Mouse (Mus musculus) limb, embryonic 13.5 days (tissue): ENCODE results near the gene AC109138.7. TPM values are rescaled to one million over a fixed set of nuclear protein-coding genes. Genes with fewer than 3 reads are reported as not detected.

Experiments used
- ATAC-seq: fragments of 200-750 bp; cut with Nextera tagmentation; 2 replicates; pipeline ENCODE4 v1.8.0; 2017; ENCODE audit warnings: low read depth, moderate number of reproducible peaks, moderate TSS enrichment; ENCODE audit not compliant: low FRiP score
- H3K27ac ChIP-seq: fragments of 300-500 bp; sonication (generic); 2 replicates; pipeline ENCODE4 v1.5.1; 2015; ENCODE audit warnings: inconsistent platforms, mild to moderate bottlenecking, moderate library complexity
- H3K27me3 ChIP-seq: fragments of 300-500 bp; sonication (generic); 2 replicates; pipeline ENCODE4 v1.6.1; 2015; ENCODE audit warnings: mild to moderate bottlenecking, inconsistent platforms
- H3K36me3 ChIP-seq: fragments of 300-500 bp; sonication (generic); 2 replicates; pipeline ENCODE4 v1.6.1; 2015; ENCODE audit warnings: inconsistent platforms, mild to moderate bottlenecking, moderate library complexity
- H3K4me1 ChIP-seq: fragments of 300-500 bp; sonication (generic); 2 replicates; pipeline ENCODE4 v1.6.1; 2015; ENCODE audit warnings: inconsistent platforms
- H3K4me2 ChIP-seq: fragments of 300-500 bp; sonication (generic); replicated peaks from 2 replicates; pipeline ENCODE4 v1.6.1; 2015; ENCODE audit warnings: inconsistent platforms, mild to moderate bottlenecking, moderate library complexity
- H3K4me3 ChIP-seq: fragments of 300-500 bp; sonication (generic); 2 replicates; pipeline ENCODE4 v1.5.1; 2015; ENCODE audit warnings: moderate library complexity, mild to moderate bottlenecking, inconsistent platforms
- H3K9ac ChIP-seq: fragments of 300-500 bp; sonication (generic); 2 replicates; pipeline ENCODE4 v1.6.1; 2015; ENCODE audit warnings: mild to moderate bottlenecking, inconsistent platforms
- H3K9me3 ChIP-seq: fragments of 300-500 bp; sonication (generic); 2 replicates; pipeline ENCODE4 v1.6.1; 2016; ENCODE audit warnings: inconsistent platforms
- WGBS: fragments of 180-500 bp; shearing (Covaris S2); methylation state at CpG from one replicate; pipeline ENCODE4 v1.1.7; 2015; 5-methylcytosine and 5-hydroxymethylcytosine counted together
- microRNA-seq: library from miRNA; unstranded; fragments of <30 nt; microRNA quantifications from one replicate; pipeline ENCODE4, GENCODE M21; 2016
- polyA plus RNA-seq: library from polyadenylated mRNA; unstranded; fragments of >200 nt; fragmentation: Nextera tagmentation; extraction: Ambion mirVana; gene quantifications from 2 replicates; pipeline ENCODE4 v1.2.1, GENCODE M21; 2015

Gene AC109138.7
- polyA plus RNA-seq, 1 experiment from 2014 or later = not detected

DNA sequence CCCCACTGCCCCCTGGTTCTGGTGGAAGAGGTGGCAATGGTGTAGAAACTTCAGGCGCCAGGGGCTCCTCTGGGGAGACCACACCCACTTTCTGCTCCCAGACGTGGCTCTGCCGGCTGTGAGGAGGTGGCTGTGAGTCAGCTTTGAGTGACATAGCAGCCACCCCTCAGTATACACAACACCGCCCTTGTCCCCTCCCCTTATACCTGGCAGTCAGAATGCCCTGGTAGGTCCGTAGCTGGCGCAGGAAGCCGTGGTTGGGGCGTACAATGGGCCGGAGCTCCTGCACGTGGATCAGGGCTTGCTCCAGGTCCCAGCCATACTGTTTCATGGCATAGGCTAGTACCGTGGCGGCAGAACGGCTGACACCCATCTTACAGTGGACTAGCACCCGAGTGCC lies 49.5 kb downstream of the AC109138.7 start:
- ATAC-seq = no peak
- WGBS = 59% methylated on average over 14 of the region's 14 CpGs

GRCm38 (mm10) chr19:4264171-4264780 lies 50.1 kb downstream of the AC109138.7 start:
- Histone ChIP-seq H3K4me1 (peaks cover 16% of the 10 kb centered on the region), H3K36me3 (no peaks in the 10 kb centered on the region), H3K27me3 (peaks cover 19% of the 10 kb centered on the region), H3K9ac (no peak overlapping the region), H3K9me3 (no peaks in the 10 kb centered on the region), H3K27ac (no peak overlapping the region), H3K4me3 (no peak overlapping the region), H3K4me2 (no peak overlapping the region)
- ATAC-seq = no peak
- WGBS = 90% methylated on average over 6 of the region's 6 CpGs

More for the DNA sequence above, 49.5 kb downstream of the AC109138.7 start:
- Histone ChIP-seq H3K36me3 (no peaks in the 10 kb centered on the region), H3K4me2 (no peak overlapping the region), H3K27me3 (peaks cover 17% of the 10 kb centered on the region), H3K4me1 (peaks cover 10% of the 10 kb centered on the region), H3K9me3 (no peaks in the 10 kb centered on the region), H3K9ac (no peak overlapping the region), H3K4me3 (no peak overlapping the region), H3K27ac (no peak overlapping the region)

DNA sequence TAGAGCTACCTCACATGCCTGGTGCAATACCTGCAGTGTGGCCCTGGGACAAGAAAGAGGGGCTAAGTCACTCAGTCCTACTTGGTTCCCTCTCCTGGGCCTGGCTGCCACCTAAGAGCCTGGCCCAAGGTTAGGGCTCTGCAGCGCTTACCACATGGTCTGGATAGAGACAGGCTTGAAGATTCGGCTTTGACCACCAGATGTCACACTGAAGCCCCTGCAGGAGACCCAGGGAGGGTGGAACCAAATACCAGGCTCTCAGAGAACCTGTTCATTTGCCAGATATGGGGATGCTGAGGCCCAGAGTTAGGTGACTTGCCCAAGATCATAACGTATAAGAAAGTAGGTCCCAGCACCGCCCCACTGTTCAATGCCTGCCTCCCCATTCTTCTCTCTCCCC lies 51.8 kb downstream of the AC109138.7 start:
- no peak overlapping the region for H3K27ac ChIP-seq
- peaks cover 30% of the 10 kb centered on the region for H3K27me3 ChIP-seq
- no peak for ATAC-seq
- H3K4me2 ChIP-seq = no peak overlapping the region
- peaks cover 18% of the 10 kb centered on the region for H3K4me1 ChIP-seq
- no peak overlapping the region for H3K9ac ChIP-seq
- H3K4me3 ChIP-seq = no peak overlapping the region
- no peaks in the 10 kb centered on the region for H3K9me3 ChIP-seq
- WGBS = 66% methylated on average over 4 of the region's 4 CpGs
- peaks cover 5% of the 10 kb centered on the region for H3K36me3 ChIP-seq

GRCm38 (mm10) chr19:4268566-4269361 lies 54.6 kb downstream of the AC109138.7 start, which contains the start of gene Ssh3:
Gene Ssh3 (minus strand): TSS chr19:4269180.
- H3K27ac ChIP-seq = no peak within 1 kb of the TSS
- H3K27me3 ChIP-seq = peaks cover 30% of the 10 kb centered on the region
- H3K9ac ChIP-seq = peak within 1 kb of the TSS; percentile 70
- 5% methylated on average over 46 of the region's 46 CpGs for WGBS
- peak; percentile 77 for ATAC-seq
- peak within 1 kb of the TSS; percentile 71 for H3K4me2 ChIP-seq
- H3K4me1 ChIP-seq = peaks cover 18% of the 10 kb centered on the region
- H3K4me3 ChIP-seq = peak within 1 kb of the TSS; percentile 51
- H3K36me3 ChIP-seq = peaks cover 18% of the 10 kb centered on the region
- no peaks in the 10 kb centered on the region for H3K9me3 ChIP-seq

DNA sequence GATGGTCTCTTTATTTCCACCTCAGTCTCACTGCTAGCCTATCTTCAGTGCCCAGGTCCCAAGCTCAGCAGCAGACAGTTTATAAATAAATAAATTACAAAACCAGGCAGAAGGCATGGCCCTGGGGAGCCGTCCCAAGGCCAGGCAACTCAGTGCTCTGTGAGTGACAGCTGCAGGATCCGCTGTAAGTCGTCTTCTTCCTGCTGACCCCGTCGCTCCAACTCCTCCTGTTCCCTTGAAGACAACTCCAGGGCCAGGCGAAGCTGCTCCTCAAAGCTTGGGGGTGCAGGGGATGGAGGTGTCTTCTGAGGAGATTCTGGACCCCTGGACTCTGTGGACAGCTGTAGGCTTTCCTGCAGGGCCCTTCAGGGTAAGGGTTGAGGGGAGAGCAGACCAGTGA lies 56.0 kb downstream of the AC109138.7 start:
- no peak for ATAC-seq
- Histone ChIP-seq H3K9ac (no peak overlapping the region), H3K36me3 (peaks cover 18% of the 10 kb centered on the region), H3K4me3 (no peak overlapping the region), H3K4me1 (peaks cover 18% of the 10 kb centered on the region), H3K27me3 (peaks cover 30% of the 10 kb centered on the region), H3K27ac (no peak overlapping the region), H3K4me2 (no peak overlapping the region), H3K9me3 (no peaks in the 10 kb centered on the region)
- 65% methylated on average over 6 of the region's 6 CpGs for WGBS

DNA sequence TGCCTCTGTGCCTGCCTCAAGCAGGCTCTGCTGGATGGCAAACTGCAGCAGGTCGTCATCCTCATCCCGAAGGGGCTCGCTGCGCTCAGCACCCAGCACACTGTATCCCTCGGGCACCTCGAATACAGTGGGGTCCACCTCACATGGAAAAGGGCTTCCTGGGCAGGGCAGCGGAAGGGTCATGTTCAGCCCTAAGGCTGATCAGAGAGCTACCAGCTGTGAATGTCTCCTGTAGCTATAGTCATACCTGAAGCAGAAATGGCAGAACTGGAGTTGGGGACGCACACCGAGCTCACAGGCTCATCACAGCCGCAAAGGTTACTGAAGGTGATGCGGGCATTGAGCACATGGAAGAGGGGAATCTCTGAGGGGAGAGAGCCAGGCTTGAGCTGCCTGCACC lies 56.8 kb downstream of the AC109138.7 start:
- Histone ChIP-seq H3K27ac (no peak overlapping the region), H3K27me3 (peaks cover 30% of the 10 kb centered on the region), H3K4me2 (no peak overlapping the region), H3K9me3 (0 out of 2 replicates have a peak, but pooled peaks cover 3% of the 10 kb centered on the region), H3K9ac (no peak overlapping the region), H3K4me1 (peaks cover 18% of the 10 kb centered on the region), H3K4me3 (no peak overlapping the region), H3K36me3 (peaks cover 18% of the 10 kb centered on the region)
- no peak for ATAC-seq
- 94% methylated on average over 11 of the region's 11 CpGs for WGBS

- Histone ChIP-seq H3K36me3 (peaks cover 19% of the 10 kb centered on the region), H3K4me1 (peaks cover 20% of the 10 kb centered on the region), H3K4me2 (no peak overlapping the region), H3K9me3 (peaks cover 9% of the 10 kb centered on the region; the same call in 1 of the 2 replicates), H3K27ac (no peak overlapping the region), H3K4me3 (no peak overlapping the region), H3K27me3 (no peaks in the 10 kb centered on the region), H3K9ac (no peak overlapping the region)
- WGBS = 90% methylated on average over 1 of the region's 1 CpGs
- ATAC-seq = no peak
These were observed 65.3 kb downstream of the AC109138.7 start for GRCm38 (mm10) chr19:4279487-4279886.

DNA sequence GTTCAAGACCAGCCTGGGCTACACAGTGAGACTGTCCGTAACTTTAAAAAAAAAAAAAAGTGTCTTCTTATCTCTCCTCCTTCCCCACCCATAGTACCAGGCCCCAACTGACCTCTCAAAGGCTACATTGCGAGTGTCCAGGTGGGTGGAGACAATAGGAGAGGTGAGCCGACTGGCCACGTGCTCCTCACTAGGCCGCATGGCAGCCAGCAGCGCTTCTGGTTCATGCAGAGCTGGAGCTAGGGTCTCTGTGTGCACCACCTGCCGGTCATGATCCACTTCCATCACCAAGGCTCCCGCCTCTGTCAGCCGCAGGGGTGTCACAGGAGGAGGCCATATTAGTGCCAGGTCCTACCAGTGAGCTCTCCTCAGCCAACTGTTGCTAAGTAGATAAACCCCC lies 66.3 kb downstream of the AC109138.7 start:
- peaks cover 9% of the 10 kb centered on the region; the same call in 1 of the 2 replicates for H3K9me3 ChIP-seq
- H3K27ac ChIP-seq = no peak overlapping the region
- no peak overlapping the region for H3K9ac ChIP-seq
- ATAC-seq = no peak
- H3K27me3 ChIP-seq = no peaks in the 10 kb centered on the region
- H3K36me3 ChIP-seq = peaks cover 22% of the 10 kb centered on the region
- peaks cover 20% of the 10 kb centered on the region for H3K4me1 ChIP-seq
- no peak overlapping the region for H3K4me3 ChIP-seq
- 95% methylated on average over 9 of the region's 9 CpGs for WGBS
- no peak overlapping the region for H3K4me2 ChIP-seq

Small RNA genes within 50 kb of the gene (microRNA-seq; reads per million reads assigned to microRNA genes)
- gene Gm26115 (not detected), gene Mir6985 (0.52 reads per million)

Other genes starting within 250 kb of the AC109138.7 start
- gene Aldh3b2, start 242.0 kb upstream of the AC109138.7 start, polyA plus RNA-seq = 7.8 and 9.3 TPM in 2 replicates
- gene Acy3, start 227.8 kb upstream of the AC109138.7 start, polyA plus RNA-seq = 4.6 and 6.8 TPM in 2 replicates
- gene Tbx10, start 221.6 kb upstream of the AC109138.7 start, polyA plus RNA-seq = not detected in 2 replicates
- gene Nudt8, start 213.8 kb upstream of the AC109138.7 start, polyA plus RNA-seq = 32.9 and 34.2 TPM in 2 replicates
- 4.5 and 4.7 TPM in 2 replicates for gene Gm49405, start 213.7 kb upstream of the AC109138.7 start, polyA plus RNA-seq
- gene Doc2g, start 211.0 kb upstream of the AC109138.7 start, polyA plus RNA-seq = 4.6 and 5.5 TPM in 2 replicates
- gene Ndufv1, start 201.6 kb upstream of the AC109138.7 start, polyA plus RNA-seq = 188 and 199 TPM in 2 replicates
- gene Gstp1, start 176.4 kb upstream of the AC109138.7 start, polyA plus RNA-seq = 573 and 575 TPM in 2 replicates
- 0.61 and 6.7 TPM in 2 replicates for gene Gstp2, start 168.3 kb upstream of the AC109138.7 start, polyA plus RNA-seq
- gene Gstp3, start 154.8 kb upstream of the AC109138.7 start, polyA plus RNA-seq = not detected in 2 replicates
- not detected in 2 replicates for gene Cabp2, start 132.8 kb upstream of the AC109138.7 start, polyA plus RNA-seq
- 56.8 TPM in 2 replicates for gene Cdk2ap2, start 117.2 kb upstream of the AC109138.7 start, polyA plus RNA-seq
- gene Pitpnm1, start 114.4 kb upstream of the AC109138.7 start, polyA plus RNA-seq = 6.6 and 7.3 TPM in 2 replicates
- gene Aip, start 88.5 kb upstream of the AC109138.7 start, polyA plus RNA-seq = 98.5 and 105 TPM in 2 replicates
- gene Gpr152, start 74.6 kb upstream of the AC109138.7 start, polyA plus RNA-seq = not detected in 2 replicates
- 0.05 and 0.13 TPM in 2 replicates for gene Cabp4, start 70.3 kb upstream of the AC109138.7 start, polyA plus RNA-seq
- 137 and 146 TPM in 2 replicates for gene Coro1b, start 65.7 kb upstream of the AC109138.7 start, polyA plus RNA-seq
- 2.7 and 3.6 TPM in 2 replicates for gene Ptprcap, start 60.8 kb upstream of the AC109138.7 start, polyA plus RNA-seq
- gene Rps6kb2, start 51.0 kb upstream of the AC109138.7 start, polyA plus RNA-seq = 63.9 and 65.7 TPM in 2 replicates
- gene Carns1, start 38.9 kb upstream of the AC109138.7 start, polyA plus RNA-seq = 2.2 and 2.5 TPM in 2 replicates
- gene Tbc1d10c, start 23.1 kb upstream of the AC109138.7 start, polyA plus RNA-seq = 1.3 and 2.7 TPM in 2 replicates
- 817 and 858 TPM in 2 replicates for gene Ppp1ca, start 22.3 kb upstream of the AC109138.7 start, polyA plus RNA-seq
- gene Rad9a, start 12.7 kb upstream of the AC109138.7 start, polyA plus RNA-seq = 36.2 and 38.1 TPM in 2 replicates
- 9.0 and 10.0 TPM in 2 replicates for gene Clcf1, start 119 bp upstream of the AC109138.7 start, polyA plus RNA-seq
- gene Pold4, start 17.5 kb downstream of the AC109138.7 start, polyA plus RNA-seq = 17.6 and 21.4 TPM in 2 replicates
- 15.7 and 16.0 TPM in 2 replicates for gene Ssh3, start 54.8 kb downstream of the AC109138.7 start, polyA plus RNA-seq
- gene Ankrd13d, start 68.8 kb downstream of the AC109138.7 start, polyA plus RNA-seq = 13.6 and 14.7 TPM in 2 replicates
- 16.5 and 18.5 TPM in 2 replicates for gene Grk2, start 91.9 kb downstream of the AC109138.7 start, polyA plus RNA-seq
- gene Kdm2a, start 183.9 kb downstream of the AC109138.7 start, polyA plus RNA-seq = 53.9 TPM in 2 replicates
- 51.2 and 53.9 TPM in 2 replicates for gene Rhod, start 225.1 kb downstream of the AC109138.7 start, polyA plus RNA-seq